Mouse (Mus musculus) lung, postnatal 14 days (tissue): ENCODE results near the gene Dupd1.

Experiments used
- DNase-seq: peaks from one replicate; pipeline ENCODE4 v3.0.0; 2021

Dupd1 gene

DNA sequence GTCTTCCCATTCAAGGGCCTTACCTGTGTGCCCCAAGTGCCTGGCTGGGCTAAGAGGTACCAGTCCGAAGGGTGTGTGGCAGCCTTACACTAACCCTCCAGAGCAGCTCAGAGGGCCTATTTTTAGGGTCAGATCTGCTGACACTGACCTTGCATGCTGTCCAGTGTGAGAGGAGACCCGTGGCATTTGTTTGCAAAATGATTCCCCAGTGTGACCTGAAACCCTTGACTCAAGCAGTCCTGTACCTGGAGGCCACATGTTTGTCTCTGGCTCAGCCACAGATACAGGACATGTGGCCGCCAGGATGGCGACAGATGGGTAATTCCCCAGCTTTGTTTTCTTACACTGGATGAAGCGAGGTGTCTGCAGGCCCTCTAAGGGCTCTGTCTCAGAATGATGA is at the start of gene Dupd1:
Gene Dupd1, minus strand, starts transcription at position 91 of the 400 bp plus-strand sequence.
- DNase-seq = no peak

DNA sequence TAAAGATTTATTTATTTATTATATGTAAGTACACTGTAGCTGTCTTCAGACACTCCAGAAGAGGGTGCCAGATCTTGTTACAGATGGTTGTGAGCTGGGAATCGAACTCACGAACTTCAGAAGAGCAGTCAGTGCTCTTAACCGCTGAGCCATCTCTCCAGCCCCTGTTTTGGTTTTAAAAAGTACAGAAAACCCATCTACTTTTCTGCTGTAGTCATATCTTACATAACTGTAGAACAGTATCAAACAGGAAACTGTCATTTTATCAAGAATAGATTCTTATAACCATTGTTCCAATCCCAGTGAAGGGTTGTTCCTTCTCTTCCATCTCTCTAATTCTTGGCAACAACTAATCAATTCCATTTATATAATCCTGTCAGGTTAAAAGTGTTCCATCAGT is 49.4 kb upstream of the Dupd1 start:
- no peak for DNase-seq

- no peak for DNase-seq
Measured at GRCm38 (mm10) chr14:21761560-21761959, 47.2 kb upstream of the Dupd1 start.

DNA sequence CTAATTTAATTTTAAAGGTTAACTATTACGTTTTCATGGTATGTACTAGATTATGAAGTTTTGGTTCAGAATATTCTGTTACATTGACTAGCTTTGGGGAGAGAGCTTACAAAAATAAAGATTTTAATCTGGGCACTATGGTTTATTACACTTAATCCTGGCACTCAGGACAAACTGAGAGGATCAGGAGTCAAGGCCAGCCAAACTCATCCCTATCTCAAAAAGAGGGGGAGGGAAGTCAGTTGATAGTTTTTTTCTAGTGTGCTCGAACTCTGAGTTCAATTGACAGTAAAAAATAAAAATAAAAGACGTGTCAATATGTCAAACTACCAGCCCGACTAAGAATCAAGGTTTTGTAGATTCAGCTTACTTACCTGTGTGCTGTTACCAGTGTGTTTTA is 39.0 kb upstream of the Dupd1 start:
- no peak for DNase-seq

- DNase-seq = no peak
Measured at GRCm38 (mm10) chr14:21752411-21752810, 38.0 kb upstream of the Dupd1 start.

GRCm38 (mm10) chr14:21750881-21751542 is 36.6 kb upstream of the Dupd1 start, which contains the start of gene Dusp13:
TSS of gene Dusp13 (minus strand) at chr14:21751181.
- DNase-seq = peak; percentile 63

DNA sequence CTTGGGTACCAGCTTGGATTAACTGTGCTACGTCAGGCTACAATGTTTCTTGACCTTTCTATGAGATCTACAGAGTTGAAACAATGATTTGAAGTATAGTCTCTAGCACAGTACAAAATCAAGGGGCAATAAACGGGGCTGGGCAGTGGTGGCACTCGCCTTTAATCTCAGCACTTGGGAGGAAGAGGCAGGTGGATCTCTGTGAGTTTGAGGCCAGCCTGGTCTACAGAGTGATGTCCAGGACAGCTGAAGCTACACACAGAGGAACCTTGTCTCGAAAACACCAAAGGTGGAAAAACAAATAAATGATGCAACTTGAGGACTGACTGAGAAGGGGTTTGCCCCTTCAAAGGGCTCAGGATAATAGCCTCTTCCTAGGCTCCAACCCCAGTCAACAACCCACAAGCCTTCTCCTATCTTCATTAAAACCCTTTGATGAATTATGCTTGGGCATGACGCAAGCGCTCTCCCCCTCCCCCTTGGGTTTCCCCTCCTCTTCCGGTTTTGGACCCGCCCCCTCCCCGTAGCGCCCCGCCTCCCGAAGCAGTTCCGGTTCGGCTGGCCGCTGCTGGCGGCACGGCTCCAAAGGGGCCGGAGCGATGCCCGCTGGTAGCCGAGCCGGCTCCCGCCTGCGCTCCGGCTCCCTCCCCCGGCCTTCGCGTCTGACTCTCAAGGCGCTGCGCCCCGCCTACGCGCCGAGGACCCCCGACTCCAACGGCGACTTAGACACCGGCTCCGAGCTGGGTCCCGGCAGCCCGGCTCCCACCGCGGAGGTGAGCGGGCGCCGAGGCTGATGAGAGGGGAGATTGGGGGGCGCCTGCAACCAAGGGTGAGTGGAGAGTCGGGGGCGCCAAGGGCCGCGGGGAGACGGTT is 35.9 kb upstream of the Dupd1 start, which contains the start of gene Samd8:
Gene Samd8, plus strand, starts transcription at position 524 of the 873 bp plus-strand sequence.
- DNase-seq = peak; percentile 87

- peak; percentile 76 for DNase-seq
Measured at GRCm38 (mm10) chr14:21748142-21748870, 33.9 kb upstream of the Dupd1 start.

DNA sequence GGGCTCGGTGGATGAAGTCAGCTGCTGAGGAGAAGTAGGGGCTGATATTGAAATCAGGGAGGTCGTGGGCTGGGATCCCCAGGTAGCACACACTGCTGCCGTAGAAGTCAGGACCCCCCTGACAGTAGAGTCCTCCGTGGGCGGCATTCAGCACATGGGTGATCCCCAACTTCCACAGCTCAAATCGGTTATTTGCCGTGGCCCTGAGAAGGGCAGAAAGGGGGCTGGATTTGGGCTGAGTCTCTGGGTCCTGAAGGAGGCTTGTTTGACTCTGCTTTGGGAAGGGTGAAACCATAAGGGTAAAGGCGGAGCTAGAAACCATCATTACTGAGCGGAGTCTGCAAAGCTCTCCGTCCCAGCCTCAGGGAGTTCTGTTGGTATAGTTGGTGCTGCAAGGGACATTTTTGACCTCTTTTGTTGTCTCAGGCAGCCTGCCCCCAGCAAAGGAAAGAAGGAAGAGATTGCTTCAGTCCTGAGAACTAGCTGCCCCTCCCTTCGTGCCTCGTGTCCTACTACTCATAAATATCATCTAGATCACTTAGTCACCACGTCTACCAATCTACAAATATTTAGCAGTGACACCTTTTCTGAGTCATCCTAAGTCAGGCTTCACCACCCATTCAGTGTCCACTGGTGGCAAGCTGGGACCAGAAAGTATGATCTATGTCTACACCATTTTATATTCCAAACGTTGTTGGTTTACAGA is 33.2 kb upstream of the Dupd1 start:
- no peak for DNase-seq

GRCm38 (mm10) chr14:21746846-21747245 is 32.5 kb upstream of the Dupd1 start:
- DNase-seq = no peak

DNA sequence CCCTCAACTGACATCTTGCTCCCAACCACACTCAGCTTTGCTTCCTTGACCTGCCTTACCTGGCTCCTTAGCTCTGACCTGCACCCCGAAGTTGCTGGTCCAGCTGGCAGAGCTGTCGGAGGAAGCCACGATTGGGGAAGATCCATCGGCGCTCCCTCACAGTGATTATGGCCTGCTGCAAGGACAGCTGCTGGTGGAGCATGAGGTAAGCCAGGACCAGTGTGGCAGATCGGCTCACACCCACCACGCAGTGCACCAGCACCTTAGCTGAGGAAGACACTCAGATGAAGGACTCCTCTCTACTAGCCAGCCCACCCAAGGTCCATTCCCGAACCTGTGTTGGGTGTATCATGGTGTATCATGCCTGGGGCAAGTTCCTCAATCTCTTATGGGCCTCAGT is 31.9 kb upstream of the Dupd1 start:
- no peak for DNase-seq

- DNase-seq = no peak
Measured at GRCm38 (mm10) chr14:21745149-21745548, 30.8 kb upstream of the Dupd1 start.

DNA sequence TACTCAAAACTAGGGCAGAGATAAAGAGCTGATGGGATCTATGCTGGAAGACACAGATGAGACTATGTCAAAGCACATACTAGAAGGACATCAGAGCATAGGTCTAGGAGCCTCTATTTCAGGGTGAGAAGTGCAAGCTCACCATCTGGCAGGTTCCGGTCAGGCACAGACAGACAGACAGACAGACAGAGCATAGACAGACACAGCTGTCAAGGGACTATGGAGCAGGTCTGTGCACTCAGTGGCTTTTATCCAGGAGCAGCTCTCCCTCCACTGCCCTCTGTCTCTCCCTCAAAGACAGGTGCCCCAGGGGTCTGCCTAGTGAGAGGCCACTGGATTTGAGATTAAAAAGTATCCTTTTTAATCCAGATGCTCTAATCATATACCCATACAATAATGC is 29.8 kb upstream of the Dupd1 start:
- no peak for DNase-seq

- no peak for DNase-seq
Measured at GRCm38 (mm10) chr14:21742441-21742840, 28.1 kb upstream of the Dupd1 start.

DNA sequence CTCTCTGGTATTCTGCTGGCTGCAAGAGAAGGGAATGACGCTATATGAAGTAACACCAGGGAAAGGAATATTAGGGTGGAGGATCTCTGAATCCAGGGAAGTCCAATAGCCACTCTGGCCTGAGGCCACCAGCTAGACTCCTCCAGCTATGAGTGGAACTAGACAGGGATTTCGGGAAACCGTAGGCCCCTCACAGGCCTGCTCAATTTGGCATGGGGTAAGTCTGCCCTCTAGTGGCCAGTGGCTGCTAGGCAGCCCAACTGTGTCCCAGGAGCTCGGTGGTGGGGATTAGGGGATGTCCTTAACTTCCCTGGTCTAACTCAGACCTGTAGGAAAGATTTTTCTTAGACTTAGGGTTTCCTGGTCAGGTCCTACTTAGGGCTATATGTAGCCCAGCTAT is 27.4 kb upstream of the Dupd1 start:
- peak; percentile 90 for DNase-seq

- no peak for DNase-seq
Measured at GRCm38 (mm10) chr14:21741314-21741713, 26.9 kb upstream of the Dupd1 start.

- DNase-seq = no peak
Measured at GRCm38 (mm10) chr14:21740345-21740744, 26.0 kb upstream of the Dupd1 start.

GRCm38 (mm10) chr14:21733131-21733905 is 18.9 kb upstream of the Dupd1 start:
- DNase-seq = no peak

- no peak for DNase-seq
Measured at GRCm38 (mm10) chr14:21729936-21730335, 15.6 kb upstream of the Dupd1 start.

DNA sequence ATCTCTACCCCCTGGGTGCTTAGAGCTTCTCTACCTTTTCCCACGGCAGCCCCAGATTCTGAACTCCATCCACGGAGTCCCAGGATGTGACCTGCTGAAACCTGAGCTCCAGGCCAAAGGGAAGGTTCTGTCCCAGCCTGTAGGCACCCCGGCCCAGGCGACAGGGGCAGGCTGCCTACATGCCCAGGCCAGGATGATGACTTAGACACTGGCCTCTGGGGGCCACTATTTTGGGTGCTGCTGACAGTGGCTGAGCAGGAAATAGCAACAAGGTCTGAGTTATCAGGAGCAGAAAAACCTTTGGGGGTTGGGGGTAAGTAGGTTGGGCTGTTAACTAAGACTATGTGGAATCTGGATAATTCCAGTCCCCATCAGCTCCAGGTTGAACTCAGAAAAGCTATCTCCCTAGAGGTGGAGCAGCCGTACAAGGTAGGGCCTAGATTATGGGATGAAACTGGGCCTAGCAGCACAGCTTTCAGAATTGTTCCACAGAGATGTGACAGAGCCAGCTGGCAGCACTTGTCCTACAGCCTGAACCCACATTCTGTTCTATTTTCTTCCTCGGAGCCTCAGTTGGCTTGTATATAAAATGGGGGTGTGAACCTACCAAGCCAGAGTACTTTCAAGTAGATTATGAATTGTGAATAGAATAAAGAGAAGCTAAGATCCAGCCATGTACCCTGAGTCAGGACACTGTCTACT is 14.8 kb upstream of the Dupd1 start:
- no peak for DNase-seq

GRCm38 (mm10) chr14:21722021-21722698 is 7.8 kb upstream of the Dupd1 start:
- no peak for DNase-seq
